Mouse (Mus musculus) E14TG2a.4 (cell line): ENCODE results near the gene Sirt2.

ENCODE experiments used
- H3K27me3 ChIP-seq: 2 replicates; pipeline ENCODE4 v1.6.1; 2014; ENCODE audit warnings: low read length, control low read depth; ENCODE audit not compliant: insufficient read depth
- H3K36me3 ChIP-seq: 2 replicates; pipeline ENCODE4 v1.6.1; 2014; ENCODE audit warnings: low read length, control low read depth; ENCODE audit not compliant: insufficient read depth
- H3K4me1 ChIP-seq: replicated peaks from 2 replicates; pipeline ENCODE4 v1.6.1; 2014; ENCODE audit warnings: low read depth, low read length, control low read depth
- H3K4me3 ChIP-seq: replicated peaks from 2 replicates; pipeline ENCODE4 v1.5.1; 2014; ENCODE audit warnings: mild to moderate bottlenecking, low read length
- H3K9me3 ChIP-seq: 2 replicates; pipeline ENCODE4 v1.6.1; 2014; ENCODE audit warnings: low read length, control low read depth
- CTCF ChIP-seq: conservative IDR thresholded peaks from 2 replicates; pipeline ENCODE4 v1.5.1; 2014; ENCODE audit warnings: low read length
- NANOG ChIP-seq: IDR thresholded peaks from 2 replicates; pipeline ENCODE4 v1.6.1; 2014; ENCODE audit warnings: borderline replicate concordance, low read length, mixed read lengths
- POU5F1 ChIP-seq: IDR thresholded peaks from 2 replicates; pipeline ENCODE4 v1.6.1; 2014; ENCODE audit warnings: low read length, borderline replicate concordance

The Sirt2 gene

DNA sequence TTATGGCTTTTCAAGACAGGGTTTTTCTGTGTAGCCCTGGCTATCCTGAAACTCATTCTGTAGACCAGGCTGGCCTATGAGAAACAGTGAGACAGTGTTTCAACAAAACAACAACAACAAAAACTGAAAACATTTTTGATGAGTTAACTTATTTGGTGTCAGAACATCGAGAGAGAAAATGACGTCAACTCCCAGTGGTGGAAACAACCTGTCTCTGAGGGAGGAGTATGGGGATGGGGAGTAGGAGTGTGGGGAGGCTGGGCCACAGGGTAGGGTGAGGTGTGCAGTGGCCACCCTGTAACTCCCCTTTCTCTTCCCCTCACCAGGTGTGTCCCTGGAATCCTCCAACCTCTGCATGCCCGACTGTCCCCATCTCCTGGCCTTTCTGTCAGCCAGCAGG lies 28.0 kb downstream of the Sirt2 start:
- H3K27me3 ChIP-seq: no peaks in the 10 kb centered on the region
- H3K9me3 ChIP-seq: no peaks in the 10 kb centered on the region
- H3K36me3 ChIP-seq: peaks cover 24% of the 10 kb centered on the region
- H3K4me1 ChIP-seq: peaks cover 74% of the 10 kb centered on the region
- 0 out of 2 replicates have a peak overlapping the region, but pooled peaks have one; percentile 17 for H3K4me3 ChIP-seq
- TF ChIP-seq CTCF (no peak), POU5F1 (no peak), NANOG (no peak)

DNA sequence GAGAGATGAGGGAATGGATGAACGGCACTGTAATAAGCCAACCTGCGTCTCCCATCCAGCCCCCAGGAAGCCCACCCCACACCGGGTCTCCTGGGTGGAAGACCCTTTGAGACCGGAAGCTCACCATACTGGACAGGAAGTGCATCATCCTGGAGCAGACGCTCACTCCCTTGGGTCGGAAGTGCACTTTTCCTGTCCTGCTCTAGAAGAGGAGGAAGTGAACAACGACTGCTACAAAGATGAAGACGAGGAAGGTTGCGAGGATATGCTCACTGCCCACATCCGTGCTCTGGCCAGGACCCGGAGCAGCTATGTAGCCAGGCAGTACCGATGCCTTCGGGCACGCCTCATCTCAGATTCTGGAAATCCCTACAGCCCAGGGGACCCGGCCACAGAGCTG lies 29.3 kb downstream of the Sirt2 start:
- H3K9me3 ChIP-seq: no peaks in the 10 kb centered on the region
- H3K36me3 ChIP-seq: peaks cover 35% of the 10 kb centered on the region
- H3K4me3 ChIP-seq: peak overlapping the region; percentile 84
- no peak for TF ChIP-seq NANOG
- TF ChIP-seq CTCF: no peak
- no peak for TF ChIP-seq POU5F1
- H3K27me3 ChIP-seq: no peaks in the 10 kb centered on the region
- peaks cover 74% of the 10 kb centered on the region for H3K4me1 ChIP-seq

DNA sequence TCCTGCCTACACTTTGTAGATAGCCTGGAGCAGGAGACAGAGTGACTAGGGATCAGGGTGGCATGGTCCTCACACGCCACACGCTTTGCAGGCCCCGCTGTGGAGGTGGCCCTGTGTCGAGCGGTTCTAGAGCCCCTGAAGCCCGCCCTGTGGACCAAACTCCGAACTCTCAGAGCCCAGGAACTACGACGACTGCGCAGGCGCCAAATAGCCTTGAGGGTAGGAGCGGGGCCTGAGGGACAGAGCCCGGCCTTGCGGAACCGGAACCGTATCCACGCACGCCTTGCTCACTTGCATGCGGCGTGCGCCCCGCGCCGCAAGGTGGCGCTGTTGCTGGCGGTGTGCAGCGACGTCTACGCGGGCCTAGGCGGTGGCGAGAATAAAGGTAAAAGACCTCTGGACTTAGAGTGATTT lies 30.0 kb downstream of the Sirt2 start:
- Histone ChIP-seq H3K4me3 (peak overlapping the region; percentile 84), H3K4me1 (peaks cover 74% of the 10 kb centered on the region), H3K36me3 (peaks cover 35% of the 10 kb centered on the region), H3K9me3 (no peaks in the 10 kb centered on the region), H3K27me3 (no peaks in the 10 kb centered on the region)
- no peak for TF ChIP-seq POU5F1
- TF ChIP-seq CTCF: no peak; the same call in 1 of the 2 replicates
- TF ChIP-seq NANOG: no peak

- no peaks in the 10 kb centered on the region for H3K9me3 ChIP-seq
- peaks cover 84% of the 10 kb centered on the region for H3K4me1 ChIP-seq
- no peak for TF ChIP-seq NANOG
- no peak for TF ChIP-seq POU5F1
- TF ChIP-seq CTCF: no peak
- H3K4me3 ChIP-seq: no peak overlapping the region
- H3K36me3 ChIP-seq: peaks cover 35% of the 10 kb centered on the region
- no peaks in the 10 kb centered on the region for H3K27me3 ChIP-seq
These were observed 33.5 kb downstream of the Sirt2 start for GRCm38 (mm10) chr7:28799994-28800393.

- H3K4me3 ChIP-seq: peak overlapping the region; percentile 68; the same call in 1 of the 2 replicates
- no peak for TF ChIP-seq NANOG
- no peak for TF ChIP-seq POU5F1
- no peak for TF ChIP-seq CTCF
- peaks cover 35% of the 10 kb centered on the region for H3K36me3 ChIP-seq
- no peaks in the 10 kb centered on the region for H3K9me3 ChIP-seq
- peaks cover 85% of the 10 kb centered on the region for H3K4me1 ChIP-seq
- no peaks in the 10 kb centered on the region for H3K27me3 ChIP-seq
These were observed 34.9 kb downstream of the Sirt2 start for GRCm38 (mm10) chr7:28801451-28801850.

- peak overlapping the region; percentile 68 for H3K4me3 ChIP-seq
- TF ChIP-seq CTCF: no peak
- no peak for TF ChIP-seq POU5F1
- TF ChIP-seq NANOG: no peak
- H3K9me3 ChIP-seq: no peaks in the 10 kb centered on the region
- H3K36me3 ChIP-seq: peaks cover 32% of the 10 kb centered on the region
- H3K4me1 ChIP-seq: peaks cover 80% of the 10 kb centered on the region
- H3K27me3 ChIP-seq: no peaks in the 10 kb centered on the region
These were observed 35.6 kb downstream of the Sirt2 start for GRCm38 (mm10) chr7:28801901-28802670.

DNA sequence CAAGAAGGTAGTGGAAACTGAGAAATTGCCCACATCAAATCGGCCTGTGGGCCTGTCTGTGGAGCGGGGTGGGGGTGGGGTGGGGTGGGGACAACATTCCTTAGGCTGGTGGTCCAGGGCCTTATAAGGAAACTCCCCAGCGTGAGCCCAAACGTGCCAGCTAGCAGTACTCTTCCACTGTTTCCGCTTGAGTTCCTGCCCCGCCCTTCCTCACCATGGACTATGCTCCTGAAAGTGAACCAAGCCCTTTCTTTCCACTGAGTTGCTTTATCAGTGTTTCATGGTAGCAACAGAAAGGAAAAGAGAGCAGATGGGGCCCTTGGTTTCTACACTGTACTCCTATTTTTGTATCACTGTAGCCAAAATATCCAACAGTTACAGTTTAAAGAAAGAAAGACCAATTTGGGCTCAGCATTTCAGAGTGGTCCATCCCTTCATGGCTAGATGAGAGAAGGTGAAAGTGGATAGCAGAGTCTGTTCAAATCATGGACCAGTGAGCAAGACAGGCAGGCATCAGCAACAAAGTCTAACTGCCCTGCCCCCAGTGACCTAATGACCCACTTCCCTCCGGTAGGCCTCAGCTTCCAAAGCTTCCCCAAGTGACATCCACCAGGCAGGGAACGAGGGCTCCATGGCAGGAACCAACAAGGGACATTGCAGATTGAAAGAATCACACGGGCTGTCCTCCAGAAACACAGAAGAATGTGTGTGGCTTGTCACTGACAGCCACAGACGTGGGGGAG lies 36.5 kb downstream of the Sirt2 start:
- Histone ChIP-seq H3K4me1 (peaks cover 78% of the 10 kb centered on the region), H3K36me3 (peaks cover 26% of the 10 kb centered on the region), H3K27me3 (no peaks in the 10 kb centered on the region), H3K4me3 (peak overlapping the region; percentile 68), H3K9me3 (no peaks in the 10 kb centered on the region)
- TF ChIP-seq NANOG: no peak
- no peak for TF ChIP-seq POU5F1
- no peak for TF ChIP-seq CTCF

GRCm38 (mm10) chr7:28803756-28804155 lies 37.2 kb downstream of the Sirt2 start:
- peaks cover 18% of the 10 kb centered on the region for H3K36me3 ChIP-seq
- no peaks in the 10 kb centered on the region for H3K27me3 ChIP-seq
- peaks cover 74% of the 10 kb centered on the region for H3K4me1 ChIP-seq
- TF ChIP-seq POU5F1 (no peak), NANOG (no peak), CTCF (no peak)
- H3K9me3 ChIP-seq: no peaks in the 10 kb centered on the region
- H3K4me3 ChIP-seq: no peak overlapping the region; the same call in 1 of the 2 replicates

- H3K9me3 ChIP-seq: no peaks in the 10 kb centered on the region
- TF ChIP-seq NANOG (no peak), POU5F1 (no peak), CTCF (0 out of 2 replicates have a peak, but pooled peaks have one; percentile 7)
- H3K27me3 ChIP-seq: no peaks in the 10 kb centered on the region
These were observed 40.3 kb downstream of the Sirt2 start for GRCm38 (mm10) chr7:28806869-28807268.

More at GRCm38 (mm10) chr7:28806869-28807268, 40.3 kb downstream of the Sirt2 start:
- Histone ChIP-seq H3K4me1 (peaks cover 49% of the 10 kb centered on the region), H3K36me3 (peaks cover 4% of the 10 kb centered on the region), H3K4me3 (no peak overlapping the region)
